Mouse (Mus musculus) brain, embryonic 14.5 days (tissue): Measurements from ENCODE around the gene Xpo4.

Source experiments
- CTCF ChIP-seq: fragments of 200-500 bp; IDR thresholded peaks from 2 replicates; pipeline ENCODE4 v1.5.1; 2012; ENCODE audit warnings: inconsistent platforms, mild to moderate bottlenecking, moderate library complexity, borderline replicate concordance; ENCODE audit not compliant: insufficient read depth, insufficient read length; ENCODE audit errors: extremely low read depth
- POLR2A ChIP-seq: fragments of 200-500 bp; IDR thresholded peaks from 2 replicates; pipeline ENCODE4 v1.6.1; 2012; ENCODE audit warnings: mild to moderate bottlenecking, inconsistent platforms, borderline replicate concordance; ENCODE audit not compliant: poor library complexity, insufficient read depth, insufficient read length, severe bottlenecking; ENCODE audit errors: extremely low read depth

DNA sequence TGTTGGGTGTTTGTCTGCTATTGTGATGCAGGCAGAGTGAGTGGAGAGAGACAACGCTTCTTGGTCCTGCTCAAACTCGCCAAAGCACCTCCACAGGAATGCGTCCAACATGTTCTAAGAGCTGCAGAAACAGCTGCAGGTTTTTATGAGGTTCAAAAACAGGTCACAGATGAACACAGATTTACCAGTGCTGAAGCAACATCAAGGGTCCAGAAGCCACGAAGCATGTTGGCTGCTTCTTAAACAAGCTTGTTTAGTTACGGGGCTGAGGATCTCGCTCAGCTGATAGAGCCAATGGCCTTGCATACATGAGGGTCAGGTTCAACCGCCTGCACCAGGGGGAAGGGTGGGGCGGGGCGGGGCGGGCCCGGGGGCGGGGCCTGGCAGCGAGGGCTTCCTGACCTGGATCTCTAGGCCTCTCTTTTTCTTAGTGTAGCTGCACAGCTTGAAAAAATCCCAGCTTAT, 118.6 kb downstream of the Xpo4 start:
- TF ChIP-seq CTCF (no peak), POLR2A (no peak)
